Mouse (Mus musculus) activated CD4-positive, CD25-positive, alpha-beta regulatory T cell, adult 9 weeks (primary cell): ENCODE data around the gene Krtap3-2. TPM values are rescaled to one million over a fixed set of nuclear protein-coding genes. Genes with fewer than 3 reads are reported as not detected.

ENCODE experiments used
- polyA plus RNA-seq: library from polyadenylated mRNA; unstranded; fragments of 100-300 nt; shearing (Covaris generic); gene quantifications from one replicate; pipeline ENCODE4 v1.2.1, GENCODE M21; 2017

The Krtap3-2 gene
- not detected for polyA plus RNA-seq

GRCm38 (mm10) chr11:99556753-99557152 is at the start of gene Krtap3-2:
Gene Krtap3-2 (minus strand): TSS chr11:99556853.

GRCm38 (mm10) chr11:99603208-99603607 is 46.6 kb upstream of the Krtap3-2 start, which contains the start of gene Gm11938:
Gene Gm11938 (minus strand): TSS chr11:99603308.

DNA sequence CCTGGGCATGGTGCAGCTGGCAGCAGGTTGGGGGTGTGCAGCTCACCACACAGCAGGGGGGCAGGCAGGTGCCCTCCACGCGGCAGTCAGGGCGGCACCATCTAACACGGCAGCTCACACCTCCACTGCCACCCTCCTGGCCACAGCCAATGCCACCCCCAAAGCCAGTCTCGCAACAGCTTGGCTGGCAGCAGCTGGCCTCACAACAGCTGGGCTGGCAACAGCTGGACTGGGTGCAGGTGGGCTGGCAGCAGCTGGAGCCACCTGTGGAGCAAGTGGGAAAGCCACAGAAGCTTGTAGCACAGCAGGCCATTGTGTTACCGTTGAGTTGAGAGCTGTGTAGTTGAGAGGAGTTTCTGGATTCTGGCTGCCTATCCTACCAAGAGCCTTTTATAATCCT is 41.1 kb upstream of the Krtap3-2 start, which contains the start of gene Krtap9-3:
Krtap9-3 (minus strand) TSS at position 364 of the 400 bp plus-strand sequence.

DNA sequence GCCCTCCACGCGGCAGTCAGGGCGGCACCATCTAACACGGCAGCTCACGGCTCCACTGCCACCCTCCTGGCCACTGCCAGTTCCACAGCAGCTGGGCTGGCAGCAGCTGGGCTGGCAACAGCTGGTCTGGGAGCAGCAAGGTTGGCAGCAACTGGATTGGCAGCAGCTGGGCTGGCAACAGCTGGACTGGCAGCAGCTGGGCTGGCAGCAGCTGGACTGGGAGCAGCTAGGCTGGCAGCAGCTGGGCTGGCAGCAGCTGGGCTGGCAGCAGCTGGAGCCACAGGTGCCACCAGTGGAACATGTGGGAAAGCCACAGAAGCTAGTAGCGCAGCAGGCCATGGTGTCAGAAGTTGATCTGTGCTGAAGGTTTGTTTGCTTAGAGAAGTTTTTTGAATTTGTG is 34.3 kb upstream of the Krtap3-2 start, which contains the start of gene Krtap1-3:
Krtap1-3 (minus strand) TSS at position 359 of the 400 bp plus-strand sequence.

GRCm38 (mm10) chr11:99583245-99583704 is 26.6 kb upstream of the Krtap3-2 start, which contains the start of gene Krtap1-4:
Gene Krtap1-4 (minus strand): TSS chr11:99583654.

DNA sequence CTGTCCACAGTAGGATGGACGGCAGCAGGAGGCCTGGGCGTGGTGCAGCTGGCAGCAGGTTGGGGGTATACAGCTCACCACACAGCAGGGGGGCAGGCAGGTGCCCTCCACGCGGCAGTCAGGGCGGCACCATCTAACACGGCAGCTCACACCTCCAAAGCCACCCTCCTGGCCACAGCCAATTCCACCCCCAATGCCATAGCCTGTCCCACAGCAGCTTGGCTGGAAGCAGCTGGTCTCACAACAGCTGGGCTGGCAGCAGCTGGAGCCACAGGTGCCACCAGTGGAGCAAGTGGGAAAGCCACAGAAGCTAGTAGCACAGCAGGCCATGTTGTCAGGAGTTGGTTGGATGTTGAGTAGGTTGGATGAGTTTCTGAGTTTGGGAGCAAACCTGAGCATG is 24.0 kb upstream of the Krtap3-2 start, which contains the start of gene Krtap1-5:
Krtap1-5 (minus strand) TSS at position 381 of the 400 bp plus-strand sequence.

GRCm38 (mm10) chr11:99566530-99566929 is 9.9 kb upstream of the Krtap3-2 start, which contains the start of gene Krtap3-1:
Gene Krtap3-1 (minus strand): TSS chr11:99566630.

DNA sequence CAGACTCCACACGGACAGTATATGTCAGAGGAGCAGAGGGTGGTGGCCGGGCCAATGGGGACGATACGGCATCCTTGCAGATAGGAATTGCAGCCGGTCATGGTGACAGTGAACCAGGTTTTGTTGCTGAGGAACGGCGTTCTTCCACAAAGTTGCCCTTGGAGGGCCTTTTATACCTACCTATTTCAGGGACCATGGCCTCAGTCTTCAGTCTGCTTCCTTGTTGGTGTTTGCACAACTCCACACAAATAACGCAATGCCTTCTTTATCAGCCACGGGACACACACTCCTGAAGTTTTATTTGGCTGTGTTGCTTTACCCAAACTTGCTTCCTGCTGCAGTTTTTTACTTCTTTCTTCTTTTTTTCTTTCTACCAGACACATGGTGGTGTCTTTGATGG is 2.7 kb upstream of the Krtap3-2 start, which contains the start of gene Gm11939:
Gm11939 (minus strand) TSS at position 101 of the 400 bp plus-strand sequence.

GRCm38 (mm10) chr11:99550765-99551164 is 5.9 kb downstream of the Krtap3-2 start, which contains the start of gene Krtap3-3:
Gene Krtap3-3 (minus strand): TSS chr11:99550865.

DNA sequence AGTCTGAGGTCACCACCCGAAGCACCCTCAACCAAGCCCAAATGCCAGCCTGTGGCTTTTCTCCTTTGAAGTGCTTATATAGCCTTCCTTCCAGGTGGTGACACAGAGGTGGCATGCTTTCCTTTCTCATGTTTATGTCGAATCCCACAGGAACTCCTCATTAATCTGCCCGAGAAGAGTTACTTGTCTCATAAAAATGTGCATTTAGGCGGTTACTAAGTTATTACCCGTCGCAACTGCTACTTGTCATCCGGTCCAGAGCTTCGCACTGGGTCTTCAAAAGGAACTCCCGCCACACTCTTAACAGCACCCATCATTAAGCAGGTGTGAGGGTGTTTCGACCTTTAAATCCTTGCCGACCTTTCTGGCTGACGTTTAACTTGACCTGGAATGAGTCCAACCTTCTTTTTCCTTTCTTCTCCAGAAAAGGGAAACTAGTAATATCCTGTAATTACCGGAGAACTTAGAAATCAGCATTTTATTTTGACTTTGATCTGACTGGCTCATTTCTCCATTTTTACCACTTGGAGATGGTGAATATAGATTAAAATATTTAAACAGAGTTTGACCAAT is 35.3 kb downstream of the Krtap3-2 start, which contains the start of gene Krt39:
Krt39 (minus strand) TSS at position 51 of the 573 bp plus-strand sequence.

Other genes with a start within 250 kb of the Krtap3-2 start
- not detected for gene Krt25, start 233.9 kb downstream of the Krtap3-2 start, polyA plus RNA-seq
- gene Krt26, start 218.9 kb downstream of the Krtap3-2 start, polyA plus RNA-seq: not detected
- not detected for gene Krt27, start 205.7 kb downstream of the Krtap3-2 start, polyA plus RNA-seq
- gene Krt28, start 181.9 kb downstream of the Krtap3-2 start, polyA plus RNA-seq: not detected
- gene Krt10, start 167.5 kb downstream of the Krtap3-2 start, polyA plus RNA-seq: 12.6 TPM
- gene Krt12, start 134.6 kb downstream of the Krtap3-2 start, polyA plus RNA-seq: not detected
- not detected for gene Krt20, start 118.7 kb downstream of the Krtap3-2 start, polyA plus RNA-seq
- not detected for gene Krt23, start 63.7 kb downstream of the Krtap3-2 start, polyA plus RNA-seq
- not detected for gene Krt39, start 35.5 kb downstream of the Krtap3-2 start, polyA plus RNA-seq
- gene Krt40, start 13.7 kb downstream of the Krtap3-2 start, polyA plus RNA-seq: not detected
- not detected for gene Krtap3-3, start 6.0 kb downstream of the Krtap3-2 start, polyA plus RNA-seq
- not detected for gene Gm11939, start 2.6 kb upstream of the Krtap3-2 start, polyA plus RNA-seq
- gene Krtap3-1, start 9.8 kb upstream of the Krtap3-2 start, polyA plus RNA-seq: not detected
- not detected for gene Krtap1-5, start 24.2 kb upstream of the Krtap3-2 start, polyA plus RNA-seq
- not detected for gene Krtap1-4, start 26.8 kb upstream of the Krtap3-2 start, polyA plus RNA-seq
- gene Krtap1-3, start 34.5 kb upstream of the Krtap3-2 start, polyA plus RNA-seq: not detected
- not detected for gene Krtap9-3, start 41.3 kb upstream of the Krtap3-2 start, polyA plus RNA-seq
- gene Gm11938, start 46.5 kb upstream of the Krtap3-2 start, polyA plus RNA-seq: not detected
- not detected for gene Gm11937, start 53.3 kb upstream of the Krtap3-2 start, polyA plus RNA-seq
- not detected for gene Krtap2-4, start 58.0 kb upstream of the Krtap3-2 start, polyA plus RNA-seq
- not detected for gene Gm11562, start 63.6 kb upstream of the Krtap3-2 start, polyA plus RNA-seq
- not detected for gene Krtap4-1, start 71.4 kb upstream of the Krtap3-2 start, polyA plus RNA-seq
- not detected for gene Krtap4-2, start 78.2 kb upstream of the Krtap3-2 start, polyA plus RNA-seq
- gene Krtap4-7, start 87.2 kb upstream of the Krtap3-2 start, polyA plus RNA-seq: not detected
- gene Gm11555, start 93.4 kb upstream of the Krtap3-2 start, polyA plus RNA-seq: not detected
- gene Gm11563, start 102.1 kb upstream of the Krtap3-2 start, polyA plus RNA-seq: not detected
- not detected for gene Krtap4-6, start 109.1 kb upstream of the Krtap3-2 start, polyA plus RNA-seq
- gene Gm14190, start 133.9 kb upstream of the Krtap3-2 start, polyA plus RNA-seq: not detected
- not detected for gene Gm14180, start 177.4 kb upstream of the Krtap3-2 start, polyA plus RNA-seq
- not detected for gene Gm11595, start 216.1 kb upstream of the Krtap3-2 start, polyA plus RNA-seq
- gene Krtap4-8, start 223.9 kb upstream of the Krtap3-2 start, polyA plus RNA-seq: not detected
- not detected for gene Krtap4-9, start 228.3 kb upstream of the Krtap3-2 start, polyA plus RNA-seq
- gene Gm11596, start 236.6 kb upstream of the Krtap3-2 start, polyA plus RNA-seq: not detected
- not detected for gene Gm11569, start 242.1 kb upstream of the Krtap3-2 start, polyA plus RNA-seq
- not detected for gene Gm11554, start 247.6 kb upstream of the Krtap3-2 start, polyA plus RNA-seq